Mouse (Mus musculus): Measurements from ENCODE around the gene Akt3.
A peak's percentile ranks its signal among the peaks of the same experiment; 100 is the strongest.

Akt3 gene

DNA sequence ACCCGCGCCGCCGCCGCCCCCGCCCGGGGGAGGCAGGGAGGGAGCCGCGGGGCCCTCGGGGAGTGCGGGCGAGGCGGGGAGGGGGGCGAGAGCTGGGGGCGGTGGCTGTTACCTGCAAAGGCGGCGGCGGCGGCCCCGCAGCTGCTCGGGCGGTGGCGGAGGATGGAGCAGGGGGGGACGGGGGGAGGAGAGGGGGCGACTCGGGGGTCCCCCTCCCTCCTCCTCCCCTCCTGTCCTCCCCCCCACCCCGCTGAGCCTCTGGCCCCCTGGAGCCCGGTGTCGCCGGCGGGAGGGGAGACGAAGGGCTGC lies at the start of gene Akt3:
Gene Akt3 (minus strand): TSS at position 170 of the 309 bp plus-strand sequence.
- DNase-seq (ENCODE audit: low spot score in 2 of 2): no peak

DNA sequence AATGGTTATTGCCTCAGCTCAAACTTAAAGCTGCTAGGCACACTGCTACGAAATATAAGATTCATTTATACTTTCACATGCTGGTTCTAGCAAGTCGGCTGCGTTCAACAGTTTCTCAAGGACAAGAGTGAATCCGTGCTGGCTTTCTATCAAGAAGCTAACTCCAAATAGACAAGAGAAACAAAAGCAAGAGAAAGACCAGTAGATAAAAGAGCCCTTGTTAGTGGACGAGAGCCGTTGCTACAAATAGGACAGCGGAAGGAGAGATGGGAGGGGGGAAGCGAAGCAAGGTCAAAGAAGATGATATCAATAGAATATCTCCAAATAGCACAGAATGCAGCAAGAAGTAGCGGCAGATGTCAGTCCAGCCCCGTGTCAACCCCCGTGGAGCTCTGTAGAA lies 49.5 kb upstream of the Akt3 start:
- DNase-seq (ENCODE audit: low spot score in 2 of 2): no peak

- DNase-seq (ENCODE audit: low spot score in 2 of 2): no peak
These were observed 40.2 kb upstream of the Akt3 start for GRCm38 (mm10) chr1:177298231-177298630.

- no peak for DNase-seq (ENCODE audit: low spot score in 2 of 2)
These were observed 28.8 kb upstream of the Akt3 start for GRCm38 (mm10) chr1:177286764-177287163.

DNA sequence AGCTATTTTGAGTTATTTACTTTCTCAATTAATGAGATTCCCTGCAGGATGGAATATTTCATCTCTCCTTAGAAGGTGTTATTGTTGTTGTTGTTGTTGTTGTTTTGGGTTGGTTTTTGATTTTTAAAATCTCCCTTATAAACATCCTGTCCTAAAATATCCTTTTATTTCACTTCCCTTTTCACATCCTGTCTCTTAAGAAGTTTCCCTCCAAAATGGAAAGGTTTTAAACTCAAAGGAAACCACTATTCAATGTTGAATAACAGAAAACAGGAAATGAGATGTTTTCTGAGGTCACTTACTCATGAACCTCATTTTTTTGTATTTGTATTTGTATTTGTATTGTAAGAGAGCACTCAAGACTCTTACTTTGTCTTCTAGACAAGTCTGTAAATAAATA lies 23.9 kb upstream of the Akt3 start:
- DNase-seq (ENCODE audit: low spot score in 2 of 2): no peak

DNA sequence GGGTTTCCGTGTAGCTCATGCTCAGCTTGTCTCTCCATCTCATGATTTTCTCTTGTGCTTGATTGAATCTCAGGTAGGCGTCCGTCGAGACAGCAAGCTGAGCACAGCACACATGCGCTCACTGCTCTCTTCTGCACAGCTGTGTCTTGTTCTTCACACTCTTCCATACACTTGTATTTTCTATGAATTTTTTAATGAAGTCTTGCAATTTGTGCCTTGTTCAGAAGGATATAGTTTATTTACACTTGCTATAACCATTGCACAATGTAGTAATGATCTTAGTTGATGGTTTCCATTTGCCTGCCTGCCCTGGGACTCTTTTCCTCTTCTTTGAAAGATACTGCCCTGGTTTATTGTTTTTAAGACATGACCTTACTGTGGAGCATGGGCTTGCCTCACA lies 19.4 kb upstream of the Akt3 start:
- DNase-seq (ENCODE audit: low spot score in 2 of 2): no peak

GRCm38 (mm10) chr1:177267645-177268044 lies 9.6 kb upstream of the Akt3 start:
- DNase-seq (ENCODE audit: low spot score in 2 of 2): no peak

GRCm38 (mm10) chr1:177262926-177263325 lies 4.9 kb upstream of the Akt3 start:
- DNase-seq (ENCODE audit: low spot score in 2 of 2): no peak

GRCm38 (mm10) chr1:177260796-177261195 lies 2.8 kb upstream of the Akt3 start:
- DNase-seq (ENCODE audit: low spot score in 2 of 2): no peak

DNA sequence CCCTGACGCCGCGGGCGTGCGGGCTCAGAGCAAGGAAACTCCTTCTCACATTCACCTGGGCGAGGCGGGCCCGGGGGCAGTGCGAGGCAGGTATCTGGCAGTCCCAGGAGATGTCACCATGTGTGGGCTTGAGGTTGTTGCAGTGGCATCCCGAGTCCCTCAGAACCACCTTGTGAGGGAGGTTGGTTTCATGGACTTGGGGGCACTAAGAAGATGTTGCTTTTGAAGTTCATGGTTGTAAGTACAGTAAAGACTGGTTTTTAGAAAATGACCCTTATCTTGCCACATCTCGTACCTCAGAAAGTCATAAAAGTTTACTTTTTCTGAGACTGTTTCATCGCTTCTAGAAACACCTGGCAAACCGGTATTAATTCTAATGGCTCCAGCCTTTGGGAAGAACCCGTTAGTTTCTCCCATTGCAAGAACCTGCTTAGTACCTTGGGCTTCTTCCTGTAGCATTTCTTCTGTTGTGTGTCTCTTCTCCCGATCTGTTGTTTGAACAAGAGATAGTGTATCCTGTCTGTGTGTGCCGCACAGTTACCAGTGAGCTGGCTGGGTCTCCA lies 1.1 kb upstream of the Akt3 start:
- DNase-seq (ENCODE audit: low spot score in 2 of 2): no peak

- peak; percentile 57 to 70 for DNase-seq (ENCODE audit: low spot score in 2 of 2)
These were observed 487 bp upstream of the Akt3 start for GRCm38 (mm10) chr1:177258343-177259037.

- DNase-seq (ENCODE audit: low spot score in 2 of 2): peak; percentile 11 to 34
These were observed 597 bp downstream of the Akt3 start for GRCm38 (mm10) chr1:177257178-177258033.

GRCm38 (mm10) chr1:177248638-177249037 lies 9.4 kb downstream of the Akt3 start:
- no peak for DNase-seq (ENCODE audit: low spot score in 2 of 2)

- no peak for DNase-seq (ENCODE audit: low spot score in 2 of 2)
These were observed 19.6 kb downstream of the Akt3 start for GRCm38 (mm10) chr1:177238368-177238767.

DNA sequence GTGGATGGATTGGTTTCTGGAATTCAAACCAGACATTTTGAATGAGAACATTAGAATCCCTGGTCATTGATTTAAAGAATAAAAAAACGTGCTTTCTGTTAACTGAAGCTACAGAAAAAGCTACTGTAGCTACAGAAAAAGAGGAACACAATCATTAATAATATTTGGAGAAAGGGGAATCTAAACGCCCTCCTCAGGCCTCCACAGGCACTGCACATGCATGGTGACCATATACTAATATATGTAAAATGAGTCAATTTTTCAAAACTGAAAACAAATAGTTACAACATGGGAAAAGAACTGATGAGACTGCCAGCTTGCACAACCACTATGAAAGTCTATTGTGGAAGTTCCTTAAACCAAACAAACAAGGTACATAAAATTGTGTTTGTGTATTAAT lies 21.3 kb downstream of the Akt3 start:
- DNase-seq (ENCODE audit: low spot score in 2 of 2): no peak

DNA sequence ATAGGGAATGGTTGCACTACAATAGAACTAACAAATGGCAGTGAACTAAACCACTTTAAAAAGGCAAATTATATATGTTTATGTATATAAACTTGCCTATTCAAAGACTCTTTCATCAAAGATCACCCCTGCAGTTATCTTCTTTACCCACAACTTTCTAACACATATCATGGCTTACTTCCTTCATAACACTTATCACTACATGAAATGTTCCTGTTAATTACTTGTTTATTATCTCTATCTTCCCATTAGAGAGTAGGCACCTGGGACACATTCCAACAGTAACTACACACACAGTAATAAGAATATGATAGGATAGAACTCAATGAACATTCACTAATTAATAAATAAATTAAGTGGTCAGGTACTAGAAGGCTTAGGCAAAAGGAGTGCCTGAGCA lies 21.8 kb downstream of the Akt3 start:
- no peak for DNase-seq (ENCODE audit: low spot score in 2 of 2)

DNA sequence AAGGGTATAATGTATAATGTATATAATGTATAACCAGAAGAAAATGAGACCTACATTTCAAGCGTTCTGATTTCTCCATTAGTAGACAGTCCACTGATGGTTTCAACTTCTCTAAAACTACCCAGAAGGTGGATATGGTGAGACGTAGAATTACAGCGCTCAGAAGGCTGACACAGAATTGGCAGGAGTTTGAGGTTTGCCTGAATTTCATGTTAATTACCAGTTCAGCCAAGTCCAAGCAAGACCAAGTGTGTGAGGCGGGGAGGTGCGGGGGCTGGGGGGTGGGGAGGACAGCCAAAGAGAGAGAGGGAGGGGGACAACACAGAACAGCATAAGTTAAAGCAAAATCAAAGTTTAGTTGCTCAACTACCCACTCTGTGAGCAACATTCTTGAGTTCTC lies 23.5 kb downstream of the Akt3 start:
- no peak for DNase-seq (ENCODE audit: low spot score in 2 of 2)

- DNase-seq (ENCODE audit: low spot score in 2 of 2): no peak
These were observed 26.9 kb downstream of the Akt3 start for GRCm38 (mm10) chr1:177231122-177231521.

GRCm38 (mm10) chr1:177198978-177199377 lies 59.0 kb downstream of the Akt3 start:
- no peak for DNase-seq (ENCODE audit: low spot score in 2 of 2)

- DNase-seq (ENCODE audit: low spot score in 2 of 2): no peak
These were observed 62.8 kb downstream of the Akt3 start for GRCm38 (mm10) chr1:177195224-177195623.

DNA sequence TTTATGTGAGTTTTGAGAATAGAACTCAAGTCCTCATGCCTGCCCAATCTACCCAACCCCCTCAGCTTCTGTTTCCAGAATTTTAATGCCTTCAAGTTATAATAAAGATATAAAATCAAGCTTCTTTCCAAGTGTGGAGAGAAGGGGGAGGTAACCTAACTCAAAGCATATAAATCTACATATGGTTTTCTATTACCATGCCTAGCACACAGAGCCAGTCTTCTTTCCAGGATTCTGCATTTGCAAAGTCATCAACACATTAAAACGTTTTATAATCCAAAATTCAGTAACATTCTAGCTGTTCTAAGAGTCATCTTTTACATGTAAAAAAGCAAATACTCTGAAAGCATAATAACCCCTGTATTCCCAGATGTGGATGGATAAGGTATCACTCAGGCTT lies 63.7 kb downstream of the Akt3 start:
- DNase-seq (ENCODE audit: low spot score in 2 of 2): no peak

GRCm38 (mm10) chr1:177191623-177192022 lies 66.4 kb downstream of the Akt3 start:
- DNase-seq (ENCODE audit: low spot score in 2 of 2): no peak

- DNase-seq (ENCODE audit: low spot score in 2 of 2): no peak
These were observed 67.6 kb downstream of the Akt3 start for GRCm38 (mm10) chr1:177190358-177190757.

Measured in urinary bladder, adult 18-20 months (tissue).